Mouse (Mus musculus): Measurements from ENCODE around the gene Dpysl4. TPM values are rescaled to one million over a fixed set of nuclear protein-coding genes. Genes with fewer than 3 reads are reported as not detected.
A peak's percentile ranks its signal among the peaks of the same experiment; 100 is the strongest.

The Dpysl4 gene
- polyA plus RNA-seq, 2 experiments: 21.6 to 26.4 TPM

DNA sequence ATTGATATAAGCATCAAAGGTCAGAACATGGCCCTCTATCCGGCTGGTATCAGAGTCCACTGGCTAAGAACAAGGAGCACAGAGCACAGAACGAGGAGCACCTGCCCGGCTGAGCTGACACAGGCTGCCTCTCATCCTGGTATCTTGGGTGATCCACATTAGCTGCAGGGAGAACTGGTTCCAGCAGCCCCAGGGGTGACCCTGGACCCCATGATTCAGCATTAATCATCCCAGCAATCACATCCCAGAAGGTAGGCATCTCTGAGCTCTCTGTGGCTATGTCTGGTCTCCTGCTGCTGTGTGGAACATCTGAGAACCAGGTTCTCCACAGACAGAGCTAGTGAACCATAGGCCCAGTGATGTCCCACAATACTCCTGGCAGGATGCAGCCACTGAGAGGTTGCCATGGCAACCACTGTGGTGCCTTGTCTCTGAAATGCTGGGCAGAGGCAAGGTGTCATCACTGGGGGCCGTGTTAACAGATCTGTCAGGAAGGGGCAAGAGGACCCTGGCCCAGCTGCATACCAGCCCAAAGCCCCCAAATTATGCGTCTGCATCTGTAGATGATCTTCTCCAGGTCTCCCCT lies 51.2 kb downstream of the Dpysl4 start:
- no peak for ATAC-seq (ENCODE audit: low FRiP score, low read depth)
- no peak overlapping the region for H3K9ac ChIP-seq (ENCODE audit: low read depth, low read length, severe bottlenecking)
- no peak for DNase-seq (ENCODE audit: low spot score)
- H3K9me3 ChIP-seq (ENCODE audit: control insufficient read depth, low read length): no peaks in the 10 kb centered on the region
- H3K27ac ChIP-seq (replicated peaks; ENCODE audit: low read depth, low read length): no peak overlapping the region
- H3K4me1 ChIP-seq (ENCODE audit: control insufficient read depth, insufficient read depth, low read length): peaks cover 4% of the 10 kb centered on the region; the same call in 1 of the 2 replicates
- no peak for TF ChIP-seq POLR2A (IDR thresholded peaks at IDR 0.05; ENCODE audit: borderline replicate concordance, extremely low read depth, insufficient read depth, insufficient read length)
- no peak overlapping the region for H3K4me2 ChIP-seq (replicated peaks; ENCODE audit: low read depth, low read length, severe bottlenecking)
- no peaks in the 10 kb centered on the region for H3K36me3 ChIP-seq (ENCODE audit: control insufficient read depth, insufficient read depth, low read length)
- H3K27me3 ChIP-seq (ENCODE audit: control insufficient read depth, insufficient read depth, low read length): no peaks in the 10 kb centered on the region
- WGBS: 67% methylated on average over 5 of the region's 5 CpGs
- H3K4me3 ChIP-seq (replicated peaks; ENCODE audit: low read length): no peak overlapping the region

GRCm38 (mm10) chr7:139139921-139140461 lies 54.2 kb downstream of the Dpysl4 start:
- no peaks in the 10 kb centered on the region for H3K36me3 ChIP-seq (ENCODE audit: control insufficient read depth, insufficient read depth, low read length)
- no peaks in the 10 kb centered on the region for H3K9me3 ChIP-seq (ENCODE audit: control insufficient read depth, low read length)
- H3K27me3 ChIP-seq (ENCODE audit: control insufficient read depth, insufficient read depth, low read length): no peaks in the 10 kb centered on the region
- TF ChIP-seq POLR2A (IDR thresholded peaks at IDR 0.05; ENCODE audit: borderline replicate concordance, extremely low read depth, insufficient read depth, insufficient read length): no peak
- H3K9ac ChIP-seq (ENCODE audit: low read depth, low read length, severe bottlenecking): no peak overlapping the region
- no peak overlapping the region for H3K27ac ChIP-seq (replicated peaks; ENCODE audit: low read depth, low read length)
- peaks cover 4% of the 10 kb centered on the region; the same call in 1 of the 2 replicates for H3K4me1 ChIP-seq (ENCODE audit: control insufficient read depth, insufficient read depth, low read length)
- peak; percentile 16 for DNase-seq (ENCODE audit: low spot score)
- 10% methylated on average over 11 of the region's 11 CpGs for WGBS
- no peak overlapping the region for H3K4me2 ChIP-seq (replicated peaks; ENCODE audit: low read depth, low read length, severe bottlenecking)
- H3K4me3 ChIP-seq (replicated peaks; ENCODE audit: low read length): no peak overlapping the region
- ATAC-seq (ENCODE audit: low FRiP score, low read depth): peak; percentile 55; the same call in 1 of the 2 replicates

DNA sequence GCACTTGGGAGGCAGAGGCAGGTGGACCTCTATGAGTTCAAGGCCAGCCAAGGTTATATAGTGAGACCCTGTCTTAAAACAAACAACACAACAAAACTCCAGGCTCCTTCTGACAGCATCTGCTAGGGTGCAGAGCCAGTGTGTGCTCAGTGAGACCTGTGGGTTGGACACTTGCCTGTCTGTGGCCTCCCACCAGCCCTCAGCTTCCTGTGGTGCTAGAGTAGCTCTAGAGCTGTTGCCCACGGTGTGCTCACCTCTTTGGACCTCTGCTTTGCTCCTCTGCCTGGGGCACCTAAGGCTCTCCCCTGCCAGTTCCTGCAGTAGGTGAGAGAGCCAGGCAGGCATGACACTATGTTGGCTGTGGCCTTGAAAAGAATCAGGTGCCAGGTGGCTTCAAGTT lies 58.0 kb downstream of the Dpysl4 start:
- Histone ChIP-seq H3K4me3 (replicated peaks; ENCODE audit: low read length) (no peak overlapping the region), H3K9ac (ENCODE audit: low read depth, low read length, severe bottlenecking) (no peak overlapping the region), H3K27me3 (ENCODE audit: control insufficient read depth, insufficient read depth, low read length) (no peaks in the 10 kb centered on the region), H3K4me1 (ENCODE audit: control insufficient read depth, insufficient read depth, low read length) (peaks cover 4% of the 10 kb centered on the region; the same call in 1 of the 2 replicates), H3K9me3 (ENCODE audit: control insufficient read depth, low read length) (no peaks in the 10 kb centered on the region), H3K4me2 (replicated peaks; ENCODE audit: low read depth, low read length, severe bottlenecking) (no peak overlapping the region), H3K27ac (replicated peaks; ENCODE audit: low read depth, low read length) (no peak overlapping the region), H3K36me3 (ENCODE audit: control insufficient read depth, insufficient read depth, low read length) (no peaks in the 10 kb centered on the region)
- no peak for TF ChIP-seq POLR2A (IDR thresholded peaks at IDR 0.05; ENCODE audit: borderline replicate concordance, extremely low read depth, insufficient read depth, insufficient read length)
- no peak for ATAC-seq (ENCODE audit: low FRiP score, low read depth)
- 62% methylated on average over 1 of the region's 1 CpGs for WGBS
- no peak for DNase-seq (ENCODE audit: low spot score)

- no peaks in the 10 kb centered on the region for H3K27me3 ChIP-seq (ENCODE audit: control insufficient read depth, insufficient read depth, low read length)
- no peak for TF ChIP-seq POLR2A (IDR thresholded peaks at IDR 0.05; ENCODE audit: borderline replicate concordance, extremely low read depth, insufficient read depth, insufficient read length)
- H3K4me2 ChIP-seq (replicated peaks; ENCODE audit: low read depth, low read length, severe bottlenecking): no peak overlapping the region
- H3K4me3 ChIP-seq (replicated peaks; ENCODE audit: low read length): no peak overlapping the region
- ATAC-seq (ENCODE audit: low FRiP score, low read depth): no peak
- DNase-seq (ENCODE audit: low spot score): no peak
- H3K9me3 ChIP-seq (ENCODE audit: control insufficient read depth, low read length): no peaks in the 10 kb centered on the region
- 73% methylated on average over 7 of the region's 7 CpGs for WGBS
- no peak overlapping the region for H3K27ac ChIP-seq (replicated peaks; ENCODE audit: low read depth, low read length)
- no peaks in the 10 kb centered on the region for H3K4me1 ChIP-seq (ENCODE audit: control insufficient read depth, insufficient read depth, low read length)
- no peak overlapping the region for H3K9ac ChIP-seq (ENCODE audit: low read depth, low read length, severe bottlenecking)
- no peaks in the 10 kb centered on the region for H3K36me3 ChIP-seq (ENCODE audit: control insufficient read depth, insufficient read depth, low read length)
Observed at GRCm38 (mm10) chr7:139145891-139146290, 60.1 kb downstream of the Dpysl4 start.

- no peak for DNase-seq (ENCODE audit: low spot score)
- H3K27ac ChIP-seq (replicated peaks; ENCODE audit: low read depth, low read length): no peak overlapping the region
- TF ChIP-seq POLR2A (IDR thresholded peaks at IDR 0.05; ENCODE audit: borderline replicate concordance, extremely low read depth, insufficient read depth, insufficient read length): no peak
- no peak overlapping the region for H3K9ac ChIP-seq (ENCODE audit: low read depth, low read length, severe bottlenecking)
- H3K27me3 ChIP-seq (ENCODE audit: control insufficient read depth, insufficient read depth, low read length): no peaks in the 10 kb centered on the region
- H3K4me3 ChIP-seq (replicated peaks; ENCODE audit: low read length): no peak overlapping the region
- H3K36me3 ChIP-seq (ENCODE audit: control insufficient read depth, insufficient read depth, low read length): no peaks in the 10 kb centered on the region
- WGBS: 34% methylated on average over 4 of the region's 4 CpGs
- 0 out of 2 replicates have a peak, but pooled peaks cover 3% of the 10 kb centered on the region for H3K4me1 ChIP-seq (ENCODE audit: control insufficient read depth, insufficient read depth, low read length)
- ATAC-seq (ENCODE audit: low FRiP score, low read depth): no peak
- H3K4me2 ChIP-seq (replicated peaks; ENCODE audit: low read depth, low read length, severe bottlenecking): no peak overlapping the region
- no peaks in the 10 kb centered on the region for H3K9me3 ChIP-seq (ENCODE audit: control insufficient read depth, low read length)
Observed at GRCm38 (mm10) chr7:139147360-139147759, 61.6 kb downstream of the Dpysl4 start.

Data from limb, embryonic 14.5 days (tissue).